27 mouse cellular contexts compared by ENCODE assay signal in the genomic region with DNA sequence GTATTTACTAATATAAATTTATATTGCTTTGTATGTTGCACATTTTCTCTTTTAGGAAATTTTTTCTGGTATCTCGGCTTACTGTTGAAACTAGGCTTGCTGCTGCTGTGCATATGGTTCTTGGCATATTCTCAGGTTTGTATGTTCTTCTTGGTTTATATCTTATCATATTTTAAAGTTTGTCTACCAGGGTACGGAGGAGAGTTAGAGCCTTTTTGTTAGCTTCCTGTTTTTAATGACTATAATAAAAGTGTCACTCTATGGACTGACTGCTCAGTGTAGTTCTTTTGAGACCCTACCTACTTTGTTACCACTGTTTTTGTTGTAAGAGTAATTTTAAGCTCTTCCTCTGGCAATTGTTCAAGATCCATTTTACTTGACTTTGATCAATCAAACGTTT.
"Had no signal": no experiment of that assay in that cellular context is flagged by ENCODE, and none has a peak within 500 bp of the region (broad histone marks: within the 10 kb centered on the region; RNA-seq: fewer than 3 reads in every experiment).

No protein-coding gene starts in this region.

- H3K9ac ChIP-seq: embryonic facial prominence, embryonic 12.5 days; embryonic facial prominence, embryonic 13.5 days; embryonic facial prominence, embryonic 15.5 days; forebrain, embryonic 12.5 days; forebrain, embryonic 13.5 days; forebrain, embryonic 15.5 days; forebrain, postnatal 0 days had no signal

- H3K4me2 ChIP-seq: embryonic facial prominence, embryonic 12.5 days; embryonic facial prominence, embryonic 13.5 days; embryonic facial prominence, embryonic 15.5 days; forebrain, embryonic 12.5 days; forebrain, embryonic 13.5 days; forebrain, embryonic 15.5 days had no signal

- DNase-seq: cerebellum, adult 9-10 months; cerebellum, adult 9-11 months; cerebellum, postnatal 10 days; cerebellum, postnatal 14 days; cerebellum, postnatal 25 days; cerebellum, postnatal 36 days; embryo, embryonic 11 days; forebrain, postnatal 0 days; gastrocnemius, adult 2 months; gastrocnemius, postnatal 10 days; gastrocnemius, postnatal 14 days; gastrocnemius, postnatal 25 days; gastrocnemius, postnatal 36 days; heart, adult 11 months; heart, adult 18-20 months; heart, adult 2 months had no signal

- H3K27me3 ChIP-seq: embryonic facial prominence, embryonic 12.5 days; embryonic facial prominence, embryonic 13.5 days; embryonic facial prominence, embryonic 15.5 days; forebrain, embryonic 12.5 days; forebrain, embryonic 13.5 days; forebrain, embryonic 15.5 days had no signal

- H3K4me3 ChIP-seq: embryonic facial prominence, embryonic 10.5 days; embryonic facial prominence, embryonic 12.5 days; embryonic facial prominence, embryonic 13.5 days; embryonic facial prominence, embryonic 15.5 days; erythroblast, embryonic 14.5 days; forebrain, embryonic 10.5 days; forebrain, embryonic 12.5 days; forebrain, embryonic 13.5 days; forebrain, embryonic 15.5 days; gastrocnemius, adult 2 months; heart, adult 2 months had no signal

- H3K9me3 ChIP-seq: embryonic facial prominence, embryonic 10.5 days; embryonic facial prominence, embryonic 12.5 days; embryonic facial prominence, embryonic 13.5 days; embryonic facial prominence, embryonic 15.5 days; forebrain, embryonic 10.5 days; forebrain, embryonic 12.5 days; forebrain, embryonic 13.5 days; forebrain, embryonic 15.5 days had no signal

- ATAC-seq: forebrain, embryonic 13.5 days; forebrain, embryonic 14.5 days; forebrain, embryonic 15.5 days; forebrain, embryonic 16.5 days; forebrain, postnatal 0 days had no signal

- H3K27ac ChIP-seq: embryonic facial prominence, embryonic 10.5 days; embryonic facial prominence, embryonic 12.5 days; embryonic facial prominence, embryonic 13.5 days; embryonic facial prominence, embryonic 15.5 days; forebrain, embryonic 10.5 days; forebrain, embryonic 12.5 days; forebrain, embryonic 13.5 days; forebrain, embryonic 15.5 days; gastrocnemius, adult 2 months; heart, adult 2 months had no signal

- H3K4me1 ChIP-seq: embryonic facial prominence, embryonic 12.5 days; embryonic facial prominence, embryonic 13.5 days; embryonic facial prominence, embryonic 15.5 days; forebrain, embryonic 15.5 days had no signal

- H3K36me3 ChIP-seq: forebrain, embryonic 12.5 days; forebrain, embryonic 15.5 days had no signal
